In genomic region chr7:4471179-4471555, GRCm38 (mm10) we compare ENCODE assay signal across 7 mouse cellular contexts. TPM values are rescaled to one million over a fixed set of nuclear protein-coding genes. Genes with fewer than 3 reads are reported as not detected.
DNase-seq lines count a peak whose midpoint lies in the region; ATAC-seq and TF ChIP-seq lines count a peak whose summit lies in the region.

No protein-coding gene starts in this region.

- ATAC-seq in embryonic facial prominence, embryonic 12.5 days (ENCODE audit: insufficient number of reproducible peaks, insufficient read depth, low FRiP score, low TSS enrichment): peak; percentile 70

- intact Hi-C loops in heart, adult 2 months (cut with DNase I): loop anchor here (2.0 kb wide), 3 partner anchors 40 to 368 kb away; no protein-coding TSS in a partner anchor
- intact Hi-C loops in left cerebral cortex, postnatal 4 days (cut with DNase I): no loop called here

- H3K4me2 ChIP-seq in embryonic facial prominence, embryonic 12.5 days (replicated peaks): peak overlapping the region; percentile 63

- H3K79me2 ChIP-seq in heart, adult 2 months (replicated peaks; ENCODE audit: control insufficient read depth, insufficient read depth, low read length): no peaks in the 10 kb centered on the region

- TF ChIP-seq POLR2A in bone marrow, adult 2 months (IDR thresholded peaks at IDR 0.05; ENCODE audit: borderline replicate concordance, control insufficient read depth, low read depth, low read length): no peak
- TF ChIP-seq POLR2A in heart, adult 2 months (IDR thresholded peaks at IDR 0.05; ENCODE audit: insufficient read depth, low read depth, low read length): no peak

- no peak overlapping the region for H3K4me3 ChIP-seq in bone marrow, adult 2 months (replicated peaks; ENCODE audit: control insufficient read depth, low read depth, low read length)
- peak overlapping the region; percentile 35 for H3K4me3 ChIP-seq in embryonic facial prominence, embryonic 12.5 days
- H3K4me3 ChIP-seq in heart, adult 2 months: peak overlapping the region; percentile 53
- peak overlapping the region; percentile 51 for H3K4me3 ChIP-seq in midbrain, embryonic 10.5 days

- peak; percentile 65; the same call in 1 of the 2 replicates for TF ChIP-seq EP300 in heart, adult 2 months (IDR thresholded peaks at IDR 0.05; ENCODE audit: insufficient read depth, low read depth, low read length)

- 0 out of 2 replicates have a peak, but pooled peaks have one; percentile 12 for TF ChIP-seq CTCF in bone marrow, adult 2 months (IDR thresholded peaks at IDR 0.05; ENCODE audit: control insufficient read depth, insufficient read depth, low read length)
- TF ChIP-seq CTCF in heart, adult 2 months (IDR thresholded peaks at IDR 0.05): peak; percentile 81

- no peaks in the 10 kb centered on the region for H3K36me3 ChIP-seq in embryonic facial prominence, embryonic 12.5 days
- no peaks in the 10 kb centered on the region for H3K36me3 ChIP-seq in heart, adult 2 months (ENCODE audit: control insufficient read depth, insufficient read depth, low read length)
- no peaks in the 10 kb centered on the region for H3K36me3 ChIP-seq in midbrain, embryonic 10.5 days

- peak; percentile 84 to 89 for DNase-seq in heart, adult 2 months
- peak; percentile 88 for DNase-seq in kidney, adult 18-20 months
- peak; percentile 88 for DNase-seq in left cerebral cortex, postnatal 4 days
- DNase-seq in midbrain, embryonic 10.5 days (ENCODE audit: low spot score): peak; percentile 82
- peak; percentile 90 for DNase-seq in right cerebral cortex, postnatal 4 days

- H3K9me3 ChIP-seq in embryonic facial prominence, embryonic 12.5 days: no peaks in the 10 kb centered on the region
- no peaks in the 10 kb centered on the region for H3K9me3 ChIP-seq in midbrain, embryonic 10.5 days (replicated peaks)

- H3K4me1 ChIP-seq in bone marrow, adult 2 months (ENCODE audit: control insufficient read depth, insufficient read depth, low read length): no peaks in the 10 kb centered on the region
- H3K4me1 ChIP-seq in embryonic facial prominence, embryonic 12.5 days: no peaks in the 10 kb centered on the region
- 0 out of 2 replicates have a peak, but pooled peaks cover 3% of the 10 kb centered on the region for H3K4me1 ChIP-seq in heart, adult 2 months (ENCODE audit: control insufficient read depth, insufficient read depth, low read length)
- H3K4me1 ChIP-seq in midbrain, embryonic 10.5 days: peaks cover 17% of the 10 kb centered on the region

- 39% methylated on average over 24 of the region's 24 CpGs for WGBS in bone marrow, adult 2 months
- 2% methylated on average over 24 of the region's 24 CpGs for WGBS in embryonic facial prominence, embryonic 12.5 days
- WGBS in heart, adult 2 months: 5% methylated on average over 24 of the region's 24 CpGs
- WGBS in midbrain, embryonic 10.5 days: 2% methylated on average over 24 of the region's 24 CpGs

- H3K27ac ChIP-seq in bone marrow, adult 2 months (ENCODE audit: control insufficient read depth, insufficient read depth, low read depth, low read length, poor library complexity): no peak overlapping the region
- no peak overlapping the region for H3K27ac ChIP-seq in embryonic facial prominence, embryonic 12.5 days
- no peak overlapping the region for H3K27ac ChIP-seq in heart, adult 2 months
- no peak overlapping the region for H3K27ac ChIP-seq in midbrain, embryonic 10.5 days (replicated peaks)

- no peak overlapping the region for H3K9ac ChIP-seq in embryonic facial prominence, embryonic 12.5 days
- peak overlapping the region; percentile 33 for H3K9ac ChIP-seq in heart, adult 2 months (ENCODE audit: low read depth, low read length)

- H3K27me3 ChIP-seq in embryonic facial prominence, embryonic 12.5 days: peaks cover 47% of the 10 kb centered on the region
- no peaks in the 10 kb centered on the region for H3K27me3 ChIP-seq in heart, adult 2 months (ENCODE audit: control insufficient read depth, insufficient read depth, low read length)
- peaks cover 78% of the 10 kb centered on the region for H3K27me3 ChIP-seq in midbrain, embryonic 10.5 days (ENCODE audit: low read depth, poor library complexity, severe bottlenecking)

RNA-seq across cellular contexts. Expression of gene Eps8l1, which starts 10.7 kb away (rescaled TPM):
- 7.3 and 16.5 TPM in 2 replicates for polyA plus RNA-seq in bone marrow, adult 2 months (2011; ENCODE audit: insufficient read depth, insufficient read length, low replicate concordance, missing spikeins)
- polyA plus RNA-seq in embryonic facial prominence, embryonic 12.5 days (2016; fragmentation: Nextera tagmentation; extraction: Ambion mirVana): 7.2 and 7.3 TPM in 2 replicates
- 1 to 10 TPM; 3.3 to 3.5 TPM for total RNA-seq in heart, adult 2 months (2021)
- polyA plus RNA-seq in heart, adult 2 months (2012; rRNA removed): 0.74 and 0.82 TPM in 2 replicates
- total RNA-seq in left cerebral cortex, postnatal 4 days (2021): 1 to 10 TPM; 5.1 to 8.0 TPM
- polyA plus RNA-seq in midbrain, embryonic 10.5 days (2016; fragmentation: Nextera tagmentation; extraction: Ambion mirVana): 2.9 and 3.4 TPM in 2 replicates

RNA-seq across cellular contexts. Expression of gene Rdh13, which starts 25.7 kb away (rescaled TPM):
- 3.6 and 6.9 TPM in 2 replicates for polyA plus RNA-seq in bone marrow, adult 2 months (2011; ENCODE audit: insufficient read depth, insufficient read length, low replicate concordance, missing spikeins)
- 25.9 and 29.1 TPM in 2 replicates for polyA plus RNA-seq in embryonic facial prominence, embryonic 12.5 days (2016; fragmentation: Nextera tagmentation; extraction: Ambion mirVana)
- 10 to 100 TPM; 31.0 to 34.1 TPM for total RNA-seq in heart, adult 2 months (2021)
- polyA plus RNA-seq in heart, adult 2 months (2012; rRNA removed): 25.1 and 42.5 TPM in 2 replicates
- total RNA-seq in left cerebral cortex, postnatal 4 days (2021): 10 to 100 TPM; 42.4 to 45.0 TPM
- polyA plus RNA-seq in midbrain, embryonic 10.5 days (2016; fragmentation: Nextera tagmentation; extraction: Ambion mirVana): 34.9 and 35.8 TPM in 2 replicates

RNA-seq across cellular contexts. Expression of gene Ppp1r12c, which starts 30.3 kb away (rescaled TPM):
- polyA plus RNA-seq in bone marrow, adult 2 months (2011; ENCODE audit: insufficient read depth, insufficient read length, low replicate concordance, missing spikeins): 163 and 340 TPM in 2 replicates
- 65.6 and 68.1 TPM in 2 replicates for polyA plus RNA-seq in embryonic facial prominence, embryonic 12.5 days (2016; fragmentation: Nextera tagmentation; extraction: Ambion mirVana)
- 10 to 100 TPM; 62.4 to 67.1 TPM for total RNA-seq in heart, adult 2 months (2021)
- polyA plus RNA-seq in heart, adult 2 months (2012; rRNA removed): 47.0 and 53.2 TPM in 2 replicates
- 100 to 1,000 TPM; 123 to 135 TPM for total RNA-seq in left cerebral cortex, postnatal 4 days (2021)
- 33.5 and 40.4 TPM in 2 replicates for polyA plus RNA-seq in midbrain, embryonic 10.5 days (2016; fragmentation: Nextera tagmentation; extraction: Ambion mirVana)

RNA-seq across cellular contexts. Expression of gene Tnnt1, which starts 45.0 kb away (rescaled TPM):
- polyA plus RNA-seq in bone marrow, adult 2 months (2011; ENCODE audit: insufficient read depth, insufficient read length, low replicate concordance, missing spikeins): 7.4 and 30.5 TPM in 2 replicates
- polyA plus RNA-seq in embryonic facial prominence, embryonic 12.5 days (2016; fragmentation: Nextera tagmentation; extraction: Ambion mirVana): 114 and 135 TPM in 2 replicates
- total RNA-seq in heart, adult 2 months (2021): 10 to 100 TPM; 15.6 to 19.7 TPM
- polyA plus RNA-seq in heart, adult 2 months (2012; rRNA removed): 9.2 and 12.1 TPM in 2 replicates
- 1 to 10 TPM in 1 of 2 experiments, under 1 TPM in 1; 0.89 to 1.0 TPM for total RNA-seq in left cerebral cortex, postnatal 4 days (2021)
- polyA plus RNA-seq in midbrain, embryonic 10.5 days (2016; fragmentation: Nextera tagmentation; extraction: Ambion mirVana): 4.7 and 6.0 TPM in 2 replicates

RNA-seq across cellular contexts. Expression of gene Tnni3, which starts 52.9 kb away (rescaled TPM):
- 4.9 and 25.9 TPM in 2 replicates for polyA plus RNA-seq in bone marrow, adult 2 months (2011; ENCODE audit: insufficient read depth, insufficient read length, low replicate concordance, missing spikeins)
- polyA plus RNA-seq in embryonic facial prominence, embryonic 12.5 days (2016; fragmentation: Nextera tagmentation; extraction: Ambion mirVana): 4.4 and 4.6 TPM in 2 replicates
- over 10,000 TPM in 1 of 2 experiments, 1,000 to 10,000 TPM in 1; 9,834 to 11,008 TPM for total RNA-seq in heart, adult 2 months (2021)
- 13,898 and 21,553 TPM in 2 replicates for polyA plus RNA-seq in heart, adult 2 months (2012; rRNA removed)
- total RNA-seq in left cerebral cortex, postnatal 4 days (2021): 1 to 10 TPM; 1.8 to 2.0 TPM
- polyA plus RNA-seq in midbrain, embryonic 10.5 days (2016; fragmentation: Nextera tagmentation; extraction: Ambion mirVana): 2.0 and 2.3 TPM in 2 replicates
